Mouse (Mus musculus) liver, adult 2 months (tissue): ENCODE data around the gene Rap1a.

Source experiments
- CTCF ChIP-seq: fragments of 200-500 bp; IDR thresholded peaks from 2 replicates; pipeline ENCODE4 v1.5.1; 2011; ENCODE audit warnings: low read depth, low read length, control low read depth
- POLR2A ChIP-seq: fragments of 200-500 bp; IDR thresholded peaks from 2 replicates; pipeline ENCODE4 v1.6.1; 2011; ENCODE audit warnings: low read length, control low read depth; ENCODE audit not compliant: insufficient read depth; ENCODE audit errors: extremely low read depth

DNA sequence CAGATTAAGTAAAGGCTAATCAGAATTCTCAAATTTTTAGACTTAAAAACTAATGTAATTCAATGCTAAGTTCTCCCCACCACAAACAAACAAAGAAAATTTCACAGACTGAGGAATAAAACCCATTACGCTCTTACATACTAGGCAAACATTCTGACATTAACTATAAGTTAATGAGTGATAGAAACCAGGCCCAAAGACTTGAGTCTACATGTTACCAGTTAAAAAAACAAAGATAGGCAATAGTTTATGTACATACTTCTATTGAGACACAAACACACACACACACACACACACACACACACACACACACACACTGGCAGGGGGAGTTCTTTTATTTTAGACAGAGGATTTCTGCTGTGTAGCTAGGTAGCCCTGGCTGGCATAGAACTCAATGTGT, 10.8 kb downstream of the Rap1a start:
- TF ChIP-seq CTCF (no peak), POLR2A (no peak)
